Mouse (Mus musculus) forebrain, embryonic 13.5 days (tissue): ENCODE measurements at regions not wholly inside any gene's neighbourhood (a gene's known extent, or its start where the extent isn't known, plus 50 kb on each side); places are given as distances from the start of the nearest gene placed in this dataset.
"Not testable (repeated sequence)": the region's sequence is repeated elsewhere in the genome, so short reads cannot be mapped to it uniquely, and the experiment has no call there.

Experiments
- ATAC-seq: fragments of 200-750 bp; cut with Nextera tagmentation; 2 replicates; pipeline ENCODE4 v1.8.0; 2017
- H3K27ac ChIP-seq: fragments of 300-500 bp; sonication (generic); 2 replicates; pipeline ENCODE4 v1.5.1; 2015; ENCODE audit warnings: inconsistent platforms, mild to moderate bottlenecking, moderate library complexity
- H3K27me3 ChIP-seq: fragments of 300-500 bp; sonication (generic); 2 replicates; pipeline ENCODE4 v1.6.1; 2015; ENCODE audit warnings: mild to moderate bottlenecking, inconsistent platforms
- H3K36me3 ChIP-seq: fragments of 300-500 bp; sonication (generic); 2 replicates; pipeline ENCODE4 v1.6.1; 2015; ENCODE audit warnings: mild to moderate bottlenecking, inconsistent platforms; ENCODE audit not compliant: poor library complexity, severe bottlenecking
- H3K4me1 ChIP-seq: fragments of 300-500 bp; sonication (generic); 2 replicates; pipeline ENCODE4 v1.6.1; 2015; ENCODE audit warnings: inconsistent platforms
- H3K4me2 ChIP-seq: fragments of 300-500 bp; sonication (generic); 2 replicates; pipeline ENCODE4 v1.6.1; 2015; ENCODE audit warnings: inconsistent platforms, mild to moderate bottlenecking, moderate library complexity
- H3K4me3 ChIP-seq: fragments of 300-500 bp; sonication (generic); 2 replicates; pipeline ENCODE4 v1.5.1; 2015; ENCODE audit warnings: mild to moderate bottlenecking, inconsistent platforms
- H3K9ac ChIP-seq: fragments of 300-500 bp; sonication (generic); 2 replicates; pipeline ENCODE4 v1.6.1; 2015; ENCODE audit warnings: mild to moderate bottlenecking, inconsistent platforms
- H3K9me3 ChIP-seq: fragments of 300-500 bp; sonication (generic); replicated peaks from 2 replicates; pipeline ENCODE4 v1.6.1; 2016; ENCODE audit warnings: inconsistent platforms
- WGBS: fragments of 180-500 bp; shearing (Covaris S2); methylation state at CpG from one replicate; pipeline ENCODE4 v1.1.7; 2015; 5-methylcytosine and 5-hydroxymethylcytosine counted together

DNA sequence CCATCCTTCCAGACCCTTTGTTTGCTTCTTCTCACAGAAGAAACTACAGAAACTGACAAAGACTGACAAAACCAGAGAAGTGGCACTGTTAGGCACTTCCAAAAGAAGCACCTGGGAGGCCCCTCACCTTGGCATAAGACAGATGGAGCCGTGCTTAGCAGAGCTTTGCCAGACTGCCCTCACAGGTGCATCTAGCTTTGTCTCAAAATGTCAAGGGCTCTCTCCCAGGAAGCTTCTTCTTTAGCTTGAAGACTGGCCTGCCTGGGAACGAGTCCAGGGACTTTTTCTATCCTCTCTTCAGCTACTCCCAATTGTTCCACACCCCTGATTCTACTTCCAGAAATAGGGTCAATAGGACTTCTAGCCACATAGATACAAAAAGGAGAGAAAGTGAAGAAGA, 219.4 kb downstream of the Dad1 start:
- H3K36me3 ChIP-seq = no peaks in the 10 kb centered on the region
- no peak overlapping the region for H3K27ac ChIP-seq
- no peak overlapping the region for H3K4me3 ChIP-seq
- no peak overlapping the region for H3K4me2 ChIP-seq
- no peaks in the 10 kb centered on the region for H3K27me3 ChIP-seq
- no peak overlapping the region for H3K9ac ChIP-seq
- ATAC-seq = no peak
- H3K9me3 ChIP-seq = no peaks in the 10 kb centered on the region
- WGBS = 85% methylated on average over 2 of the region's 2 CpGs
- no peaks in the 10 kb centered on the region for H3K4me1 ChIP-seq

DNA sequence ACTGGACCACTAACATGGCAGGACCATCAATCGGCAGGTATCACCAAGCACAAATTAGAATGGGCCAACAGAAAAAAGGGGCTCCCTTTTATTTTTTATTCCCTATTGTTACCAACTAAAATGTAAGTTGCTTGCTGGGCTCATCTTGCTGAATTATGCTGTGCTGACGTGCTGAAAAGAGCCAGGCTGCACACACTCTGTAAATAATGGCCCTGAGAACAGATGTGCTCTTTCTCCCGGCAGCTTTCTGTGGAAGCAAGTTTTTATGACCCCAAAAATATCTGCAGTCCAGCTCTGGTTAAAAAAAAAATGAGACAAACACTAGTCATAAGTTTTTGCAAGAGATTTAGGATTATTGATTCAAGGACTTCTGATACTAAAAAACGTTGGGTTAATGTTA, 230.4 kb downstream of the Dad1 start:
- no peaks in the 10 kb centered on the region for H3K9me3 ChIP-seq
- H3K4me1 ChIP-seq = no peaks in the 10 kb centered on the region
- H3K27ac ChIP-seq = no peak overlapping the region
- H3K36me3 ChIP-seq = no peaks in the 10 kb centered on the region
- ATAC-seq = no peak
- 70% methylated on average over 4 of the region's 4 CpGs for WGBS
- no peak overlapping the region for H3K4me3 ChIP-seq
- H3K4me2 ChIP-seq = no peak overlapping the region
- H3K9ac ChIP-seq = no peak overlapping the region
- H3K27me3 ChIP-seq = no peaks in the 10 kb centered on the region

- no peak for ATAC-seq
- no peaks in the 10 kb centered on the region for H3K27me3 ChIP-seq
- no peaks in the 10 kb centered on the region for H3K9me3 ChIP-seq
- no peak overlapping the region for H3K9ac ChIP-seq
- H3K4me1 ChIP-seq = no peaks in the 10 kb centered on the region
- H3K36me3 ChIP-seq = no peaks in the 10 kb centered on the region
- H3K27ac ChIP-seq = no peak overlapping the region
- 89% methylated on average over 6 of the region's 6 CpGs for WGBS
- H3K4me2 ChIP-seq = no peak overlapping the region
- no peak overlapping the region for H3K4me3 ChIP-seq
These were observed 232.5 kb downstream of the Dad1 start for GRCm38 (mm10) chr14:54021443-54021842.

- ATAC-seq = no peak
- Histone ChIP-seq H3K4me1 (no peaks in the 10 kb centered on the region), H3K27me3 (no peaks in the 10 kb centered on the region), H3K9ac (no peak overlapping the region), H3K27ac (no peak overlapping the region), H3K4me3 (no peak overlapping the region), H3K36me3 (no peaks in the 10 kb centered on the region), H3K4me2 (no peak overlapping the region), H3K9me3 (no peaks in the 10 kb centered on the region)
- WGBS = 88% methylated on average over 10 of the region's 10 CpGs
These were observed 239.3 kb downstream of the Dad1 start for GRCm38 (mm10) chr14:54014628-54015027.

GRCm38 (mm10) chr14:54002083-54002482, 251.8 kb downstream of the Dad1 start:
- H3K9me3 ChIP-seq = no peaks in the 10 kb centered on the region
- no peaks in the 10 kb centered on the region for H3K27me3 ChIP-seq
- no peaks in the 10 kb centered on the region for H3K4me1 ChIP-seq
- no peak overlapping the region for H3K4me3 ChIP-seq
- no peak overlapping the region for H3K27ac ChIP-seq
- ATAC-seq = no peak
- no peak overlapping the region for H3K4me2 ChIP-seq
- H3K36me3 ChIP-seq = no peaks in the 10 kb centered on the region
- WGBS = 84% methylated on average over 1 of the region's 1 CpGs
- H3K9ac ChIP-seq = no peak overlapping the region

GRCm38 (mm10) chr14:54000527-54000926, 253.4 kb downstream of the Dad1 start:
- no peak for ATAC-seq
- WGBS = 85% methylated on average over 5 of the region's 5 CpGs
- no peak overlapping the region for H3K9ac ChIP-seq

GRCm38 (mm10) chr14:53993427-53993826, 260.5 kb downstream of the Dad1 start:
- Histone ChIP-seq H3K9ac (no peak overlapping the region), H3K4me1 (peaks cover 25% of the 10 kb centered on the region), H3K4me2 (peak overlapping the region; percentile 36), H3K27ac (peak overlapping the region; percentile 51), H3K36me3 (no peaks in the 10 kb centered on the region), H3K4me3 (no peak overlapping the region), H3K9me3 (no peaks in the 10 kb centered on the region), H3K27me3 (no peaks in the 10 kb centered on the region)
- no peak for ATAC-seq
- WGBS = 65% methylated on average over 2 of the region's 2 CpGs

More at GRCm38 (mm10) chr14:54000527-54000926, 253.4 kb downstream of the Dad1 start:
- no peak overlapping the region for H3K4me2 ChIP-seq
- no peaks in the 10 kb centered on the region for H3K27me3 ChIP-seq
- no peaks in the 10 kb centered on the region for H3K4me1 ChIP-seq
- no peak overlapping the region for H3K27ac ChIP-seq
- H3K4me3 ChIP-seq = no peak overlapping the region
- no peaks in the 10 kb centered on the region for H3K9me3 ChIP-seq
- no peaks in the 10 kb centered on the region for H3K36me3 ChIP-seq

DNA sequence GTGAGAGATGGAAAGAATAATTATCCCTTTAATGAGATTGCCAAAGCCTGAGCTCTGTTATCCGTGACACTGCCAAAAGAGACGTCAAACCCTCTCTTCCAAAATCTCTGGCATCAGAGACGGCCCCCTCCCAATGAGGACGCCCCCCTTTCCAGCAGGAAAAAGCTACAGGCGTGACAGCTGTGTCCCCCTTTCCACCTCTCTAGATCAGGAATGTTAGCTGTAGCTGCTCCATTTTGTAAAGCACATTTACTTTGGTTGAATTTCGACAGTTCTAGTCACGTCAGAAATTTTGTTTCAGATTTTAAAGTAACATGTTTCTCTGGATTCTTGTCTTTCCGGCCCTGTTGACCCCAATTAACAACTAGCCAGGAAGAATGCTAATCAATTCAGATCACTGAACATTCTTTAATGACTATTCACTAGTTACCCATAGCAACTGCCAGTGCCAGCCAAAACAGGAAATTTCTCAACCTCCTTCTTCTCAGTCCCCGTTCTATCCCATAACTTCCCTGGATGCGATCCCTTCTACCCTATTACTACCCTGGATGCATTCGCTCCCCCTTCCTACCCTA, 261.1 kb downstream of the Dad1 start:
- no peak overlapping the region for H3K9ac ChIP-seq
- peak overlapping the region; percentile 51 for H3K27ac ChIP-seq
- H3K36me3 ChIP-seq = no peaks in the 10 kb centered on the region
- WGBS = 15% methylated on average over 11 of the region's 11 CpGs
- no peak overlapping the region for H3K4me3 ChIP-seq
- peak; percentile 92 for ATAC-seq
- peak overlapping the region; percentile 36 for H3K4me2 ChIP-seq
- H3K9me3 ChIP-seq = no peaks in the 10 kb centered on the region
- H3K27me3 ChIP-seq = no peaks in the 10 kb centered on the region
- peaks cover 25% of the 10 kb centered on the region for H3K4me1 ChIP-seq

DNA sequence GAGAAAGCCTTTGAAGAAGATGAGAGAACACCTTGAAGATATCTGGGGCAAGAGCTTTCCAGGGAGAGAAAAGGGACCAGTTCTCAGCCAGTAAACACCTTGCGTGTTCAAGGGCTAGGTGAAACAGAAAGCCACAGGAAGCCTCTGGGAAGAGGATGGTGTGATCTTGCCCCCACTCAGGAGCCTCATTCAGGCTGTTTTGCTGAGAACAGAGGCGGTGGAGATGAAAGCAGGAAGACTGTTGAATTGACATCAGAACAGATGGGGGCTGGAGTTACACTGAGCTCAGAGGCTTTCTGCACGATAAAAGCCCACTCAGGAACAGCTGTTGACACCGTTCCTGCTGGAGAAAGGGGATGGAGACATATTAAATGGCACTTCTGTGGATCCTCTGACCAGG, 262.5 kb downstream of the Dad1 start:
- ATAC-seq = peak; percentile 37; the same call in 1 of the 2 replicates
- Histone ChIP-seq H3K4me1 (peaks cover 25% of the 10 kb centered on the region), H3K9me3 (no peaks in the 10 kb centered on the region), H3K27ac (no peak overlapping the region), H3K27me3 (no peaks in the 10 kb centered on the region), H3K4me3 (no peak overlapping the region), H3K36me3 (no peaks in the 10 kb centered on the region), H3K4me2 (no peak overlapping the region), H3K9ac (no peak overlapping the region)
- 35% methylated on average over 4 of the region's 4 CpGs for WGBS

- H3K4me2 ChIP-seq = no peak overlapping the region
- no peak for ATAC-seq
- no peak overlapping the region for H3K27ac ChIP-seq
- no peak overlapping the region for H3K9ac ChIP-seq
- no peaks in the 10 kb centered on the region for H3K4me1 ChIP-seq
- H3K9me3 ChIP-seq = no peaks in the 10 kb centered on the region
- H3K27me3 ChIP-seq = no peaks in the 10 kb centered on the region
- no peaks in the 10 kb centered on the region for H3K36me3 ChIP-seq
- WGBS = 55% methylated on average over 5 of the region's 5 CpGs
- H3K4me3 ChIP-seq = no peak overlapping the region
These were observed 273.1 kb downstream of the Dad1 start for GRCm38 (mm10) chr14:53980771-53981170.

DNA sequence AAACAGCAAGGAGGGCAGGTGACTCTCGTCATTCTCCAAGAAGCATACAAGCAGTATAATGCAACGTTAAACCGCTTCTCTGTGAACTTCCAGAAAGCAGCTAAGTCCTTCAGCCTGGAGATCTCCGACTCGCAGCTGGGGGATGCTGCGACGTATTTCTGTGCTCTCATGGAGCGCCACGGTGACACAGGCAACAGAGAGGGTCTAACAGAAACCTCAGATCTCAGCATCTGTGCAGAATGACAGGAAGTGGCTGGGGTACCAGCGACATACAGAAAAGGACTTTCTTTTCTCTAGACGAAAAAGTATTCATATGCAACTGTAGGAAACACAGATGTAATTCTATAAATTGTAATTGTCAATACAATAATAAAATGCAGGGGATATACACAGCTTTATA, 292.5 kb downstream of the Dad1 start:
- H3K9ac ChIP-seq, H3K27me3 ChIP-seq, H3K36me3 ChIP-seq, H3K9me3 ChIP-seq, H3K4me1 ChIP-seq, ATAC-seq, H3K4me2 ChIP-seq, H3K4me3 ChIP-seq, H3K27ac ChIP-seq: not testable (repeated sequence)
- WGBS = 87% methylated on average over 11 of the region's 11 CpGs

DNA sequence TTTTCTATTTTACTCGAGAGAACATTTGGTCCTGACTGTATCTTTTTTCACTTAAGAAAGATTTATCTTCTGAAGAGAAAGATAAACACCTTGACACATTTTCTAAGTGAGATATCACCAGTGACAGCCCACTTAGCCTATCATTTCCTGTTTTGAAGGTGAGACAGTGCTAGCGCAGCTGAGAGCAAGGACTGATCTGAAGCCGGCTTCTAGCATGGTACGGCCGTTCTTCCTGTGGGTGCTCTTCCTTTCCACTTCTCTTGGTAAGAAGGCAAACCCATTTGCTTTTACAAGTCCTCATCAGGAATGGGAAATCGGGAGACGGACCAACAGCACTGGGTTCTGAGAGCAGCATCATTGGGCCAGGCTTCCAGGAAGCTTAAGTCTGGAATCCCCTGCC, 293.1 kb downstream of the Dad1 start:
- 88% methylated on average over 7 of the region's 7 CpGs for WGBS
- no peaks in the 10 kb centered on the region for H3K36me3 ChIP-seq
- H3K4me2 ChIP-seq = no peak overlapping the region
- no peaks in the 10 kb centered on the region; the same call in 1 of the 2 replicates for H3K9me3 ChIP-seq
- no peak overlapping the region for H3K9ac ChIP-seq
- no peaks in the 10 kb centered on the region for H3K27me3 ChIP-seq
- no peak overlapping the region for H3K27ac ChIP-seq
- no peaks in the 10 kb centered on the region for H3K4me1 ChIP-seq
- no peak for ATAC-seq
- no peak overlapping the region for H3K4me3 ChIP-seq

DNA sequence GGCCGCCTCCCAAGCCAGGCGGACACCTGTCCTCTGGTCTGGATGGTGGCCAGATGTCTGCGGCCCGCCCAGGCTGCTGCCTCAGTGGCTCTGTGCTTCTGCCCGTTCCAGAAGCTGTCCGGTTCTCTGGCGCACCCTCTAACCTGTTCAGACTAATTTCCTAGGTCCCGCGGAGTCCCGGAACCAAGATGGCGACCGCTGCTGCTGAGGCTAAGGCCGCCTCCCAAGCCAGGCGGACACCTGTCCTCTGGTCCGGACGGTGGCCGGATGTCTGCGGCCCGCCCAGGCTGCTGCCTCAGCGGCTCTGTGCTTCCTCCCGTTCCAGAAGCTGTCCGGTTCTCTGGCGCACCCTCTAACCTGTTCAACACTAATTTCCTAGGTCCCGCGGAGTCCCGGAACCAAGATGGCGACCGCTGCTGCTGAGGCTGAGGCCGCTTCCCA, 318.1 kb downstream of the Dad1 start:
- H3K36me3 ChIP-seq = not testable (repeated sequence)
- WGBS = 95% methylated on average over 28 of the region's 29 CpGs

More for the DNA sequence above, 318.1 kb downstream of the Dad1 start:
- H3K9ac ChIP-seq, H3K4me2 ChIP-seq, H3K27me3 ChIP-seq, H3K4me1 ChIP-seq, H3K9me3 ChIP-seq, H3K27ac ChIP-seq, H3K4me3 ChIP-seq, ATAC-seq: not testable (repeated sequence)
